Mouse (Mus musculus) adrenal gland, adult (tissue): ENCODE results near the gene Tns3.

Source experiments
- DNase-seq, 2 experiments: peaks; one replicate each; pipeline ENCODE4 v3.0.0; 2022 to 2023; ENCODE audit warnings: low spot score in 1 of 2; ENCODE audit not compliant: inconsistent age in 2 of 2

Gene Tns3

GRCm38 (mm10) chr11:8444759-8445422 lies 219.4 kb downstream of the Tns3 start:
- DNase-seq = no peak

GRCm38 (mm10) chr11:8443539-8444292 lies 220.6 kb downstream of the Tns3 start:
- peak; percentile 40 to 71 for DNase-seq

- no peak for DNase-seq
Measured at GRCm38 (mm10) chr11:8440706-8441105, 223.6 kb downstream of the Tns3 start.

GRCm38 (mm10) chr11:8440221-8440620 lies 224.1 kb downstream of the Tns3 start:
- no peak for DNase-seq

GRCm38 (mm10) chr11:8439035-8439434 lies 225.3 kb downstream of the Tns3 start:
- peak in 1 of 2 experiments; percentile 44 for DNase-seq

GRCm38 (mm10) chr11:8438269-8438668 lies 226.1 kb downstream of the Tns3 start:
- no peak for DNase-seq

DNA sequence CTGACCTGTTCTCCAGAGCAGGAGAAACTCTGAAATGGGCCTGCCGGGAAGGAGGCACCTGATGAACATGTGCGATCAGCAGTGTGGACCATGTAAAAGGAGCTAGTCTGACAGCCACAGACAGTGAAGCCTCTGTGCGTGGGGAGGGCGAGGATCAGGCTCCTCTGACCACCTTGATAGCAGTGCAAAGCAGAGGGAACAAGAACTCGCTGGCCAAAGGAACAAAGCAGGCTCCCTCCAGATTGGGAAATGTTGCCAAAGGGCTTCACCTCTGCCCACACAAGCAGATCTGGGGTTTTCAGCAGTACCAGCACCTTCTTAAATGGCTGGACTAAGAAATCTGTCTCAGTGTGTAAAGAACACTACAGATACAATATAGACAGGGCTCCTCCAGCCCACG lies 229.2 kb downstream of the Tns3 start:
- no peak for DNase-seq

- DNase-seq = no peak
Measured at GRCm38 (mm10) chr11:8434366-8434765, 230.0 kb downstream of the Tns3 start.

DNA sequence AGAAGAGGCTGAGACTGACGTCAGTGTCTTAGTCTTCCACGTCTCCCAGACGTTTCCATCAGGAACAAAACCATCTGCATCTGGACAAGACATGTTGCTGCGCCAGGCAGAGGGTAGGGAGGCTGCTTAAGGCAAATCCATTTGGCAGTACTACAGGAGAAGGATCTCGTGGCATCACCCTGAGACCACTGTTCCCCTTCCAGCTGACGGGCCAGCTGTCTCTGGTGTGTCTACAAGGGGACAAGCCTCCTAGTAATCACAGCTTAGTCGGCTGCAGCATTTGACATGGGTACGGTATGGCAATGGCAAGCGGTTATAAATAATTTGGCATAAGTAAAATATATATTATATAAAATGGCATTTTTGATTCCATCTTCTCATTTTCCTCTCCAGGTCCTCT lies 230.9 kb downstream of the Tns3 start:
- no peak for DNase-seq

GRCm38 (mm10) chr11:8432941-8433340 lies 231.4 kb downstream of the Tns3 start:
- DNase-seq = no peak

GRCm38 (mm10) chr11:8427660-8428059 lies 236.7 kb downstream of the Tns3 start:
- DNase-seq = no peak

GRCm38 (mm10) chr11:8425226-8425570 lies 239.1 kb downstream of the Tns3 start:
- DNase-seq = no peak

- peak; percentile 75 to 91 for DNase-seq
Measured at GRCm38 (mm10) chr11:8424342-8425225, 239.8 kb downstream of the Tns3 start.

DNA sequence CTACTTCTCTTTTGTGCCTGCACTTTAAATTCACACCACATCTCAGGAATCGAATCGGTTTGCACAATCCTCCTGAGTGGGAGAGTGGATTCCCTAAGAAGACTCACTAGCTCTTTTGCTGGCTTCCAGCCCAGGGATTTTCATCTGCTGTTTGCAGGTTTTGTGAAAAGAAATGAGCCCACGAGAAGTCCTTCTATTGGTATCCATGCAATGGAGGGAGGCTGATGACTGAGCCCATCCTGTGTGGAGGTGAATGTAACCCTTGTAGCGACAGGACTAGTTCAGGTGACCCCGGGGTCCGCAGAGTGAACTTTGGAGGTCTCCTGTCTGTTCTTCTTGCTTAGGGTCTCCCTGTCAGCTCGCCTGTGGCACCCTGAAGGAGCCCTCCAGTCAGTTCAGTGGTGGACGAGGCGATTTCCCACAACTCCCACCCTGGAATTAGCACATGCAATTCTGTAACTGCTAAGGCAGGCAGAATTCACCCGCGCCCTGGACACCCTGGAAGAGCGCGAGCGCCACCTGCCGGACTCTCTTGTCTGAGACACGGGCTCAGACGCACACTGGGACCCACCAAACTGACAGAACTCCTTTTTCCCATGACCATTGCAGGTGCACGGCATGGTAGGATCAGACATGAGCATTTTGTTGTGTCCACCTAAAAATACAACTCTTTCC lies 259.0 kb downstream of the Tns3 start:
- peak; percentile 47 to 83 for DNase-seq

GRCm38 (mm10) chr11:8401328-8401727 lies 263.0 kb downstream of the Tns3 start:
- no peak for DNase-seq

DNA sequence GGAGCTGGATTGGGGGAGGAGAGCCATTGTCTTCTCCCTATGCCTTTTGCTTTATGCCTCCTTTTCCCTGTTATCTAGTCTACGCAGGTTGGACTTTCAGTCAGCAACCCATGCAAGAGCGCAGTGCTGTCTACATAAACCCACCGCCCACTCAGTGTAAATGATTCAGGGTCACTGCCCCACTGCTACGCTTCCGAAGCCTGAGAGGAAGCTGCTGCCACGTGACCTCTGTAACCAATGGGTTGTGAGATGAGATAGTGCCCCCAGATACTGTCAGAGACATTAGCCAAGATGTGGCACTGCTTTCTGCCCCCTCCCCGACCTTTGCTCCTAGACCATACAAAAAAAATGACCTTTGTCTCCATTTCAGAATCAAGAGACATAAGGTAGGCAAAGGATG lies 268.0 kb downstream of the Tns3 start:
- no peak for DNase-seq

DNA sequence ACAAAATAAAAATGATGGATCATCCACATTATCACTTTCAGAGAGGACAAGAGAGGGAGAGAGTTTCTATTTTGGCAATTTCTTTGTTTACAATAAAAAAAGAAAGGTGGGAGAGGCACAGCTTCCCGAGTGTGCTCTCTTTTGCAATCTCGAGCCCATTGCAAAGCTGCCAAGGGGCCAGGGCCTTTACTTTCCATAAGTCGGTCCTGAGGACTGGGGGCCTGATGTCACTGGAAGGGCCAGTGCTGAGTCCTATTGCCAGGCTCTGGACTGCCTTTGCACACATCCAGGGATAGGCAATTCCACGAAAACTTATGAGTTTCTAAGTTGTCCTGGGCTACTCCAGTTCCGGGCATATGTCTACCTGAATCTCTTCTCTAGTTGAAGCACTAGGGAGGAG lies 272.8 kb downstream of the Tns3 start:
- DNase-seq = no peak

GRCm38 (mm10) chr11:8385891-8386405 lies 278.4 kb downstream of the Tns3 start:
- DNase-seq = peak; percentile 19 to 70
